Mouse (Mus musculus) lung, postnatal 0 days (tissue): ENCODE measurements at regions not wholly inside any gene's neighbourhood (a gene's known extent, or its start where the extent isn't known, plus 50 kb on each side); places are given as distances from the start of the nearest gene placed in this dataset.

Experiments used
- ATAC-seq: fragments of 200-750 bp; cut with Nextera tagmentation; 2 replicates; pipeline ENCODE4 v1.8.0; 2017; ENCODE audit warnings: moderate library complexity
- DNase-seq: peaks from one replicate; pipeline ENCODE4 v3.0.0-alpha.2; 2016; ENCODE audit warnings: low spot score
- H3K27ac ChIP-seq: fragments of 300-500 bp; sonication (generic); 2 replicates; pipeline ENCODE4 v1.5.1; 2014; ENCODE audit warnings: antibody characterized with exemption, mild to moderate bottlenecking, low read length, mixed read lengths
- H3K27me3 ChIP-seq: fragments of 300-500 bp; sonication (generic); replicated peaks from 2 replicates; pipeline ENCODE4 v1.6.1; 2014; ENCODE audit warnings: low read length, mixed read lengths; ENCODE audit not compliant: insufficient read depth
- H3K36me3 ChIP-seq: fragments of 300-500 bp; sonication (generic); 2 replicates; pipeline ENCODE4 v1.6.1; 2014; ENCODE audit warnings: low read length, mixed read lengths; ENCODE audit not compliant: insufficient read depth
- H3K4me1 ChIP-seq: fragments of 300-500 bp; sonication (generic); 2 replicates; pipeline ENCODE4 v1.6.1; 2014; ENCODE audit warnings: antibody characterized with exemption, low read depth, low read length, mixed read lengths; ENCODE audit not compliant: insufficient read depth
- H3K4me2 ChIP-seq: fragments of 300-500 bp; sonication (generic); replicated peaks from 2 replicates; pipeline ENCODE4 v1.6.1; 2014; ENCODE audit warnings: low read depth, mild to moderate bottlenecking, low read length, moderate library complexity, mixed read lengths
- H3K4me3 ChIP-seq: fragments of 300-500 bp; sonication (generic); 2 replicates; pipeline ENCODE4 v1.5.1; 2014; ENCODE audit warnings: low read depth, low read length
- H3K9ac ChIP-seq: fragments of 300-500 bp; sonication (generic); replicated peaks from 2 replicates; pipeline ENCODE4 v1.6.1; 2014; ENCODE audit warnings: low read depth, mild to moderate bottlenecking
- H3K9me3 ChIP-seq: fragments of 300-500 bp; sonication (generic); 2 replicates; pipeline ENCODE4 v1.6.1; 2016; ENCODE audit warnings: low read length, mixed read lengths
- CTCF ChIP-seq: IDR thresholded peaks from 2 replicates; pipeline ENCODE4 v1.5.1; 2016; ENCODE audit warnings: antibody characterized with exemption, mild to moderate bottlenecking
- EP300 ChIP-seq: IDR thresholded peaks from 2 replicates; pipeline ENCODE4 v1.6.1; 2016; ENCODE audit warnings: antibody characterized with exemption, mild to moderate bottlenecking, control low read depth
- WGBS: fragments of 180-500 bp; shearing (Covaris S2); extraction: QIAGEN DNeasy Blood & Tissue Kit; methylation state at CpG from one replicate; pipeline ENCODE4 v1.1.7; 2014; 5-methylcytosine and 5-hydroxymethylcytosine counted together

DNA sequence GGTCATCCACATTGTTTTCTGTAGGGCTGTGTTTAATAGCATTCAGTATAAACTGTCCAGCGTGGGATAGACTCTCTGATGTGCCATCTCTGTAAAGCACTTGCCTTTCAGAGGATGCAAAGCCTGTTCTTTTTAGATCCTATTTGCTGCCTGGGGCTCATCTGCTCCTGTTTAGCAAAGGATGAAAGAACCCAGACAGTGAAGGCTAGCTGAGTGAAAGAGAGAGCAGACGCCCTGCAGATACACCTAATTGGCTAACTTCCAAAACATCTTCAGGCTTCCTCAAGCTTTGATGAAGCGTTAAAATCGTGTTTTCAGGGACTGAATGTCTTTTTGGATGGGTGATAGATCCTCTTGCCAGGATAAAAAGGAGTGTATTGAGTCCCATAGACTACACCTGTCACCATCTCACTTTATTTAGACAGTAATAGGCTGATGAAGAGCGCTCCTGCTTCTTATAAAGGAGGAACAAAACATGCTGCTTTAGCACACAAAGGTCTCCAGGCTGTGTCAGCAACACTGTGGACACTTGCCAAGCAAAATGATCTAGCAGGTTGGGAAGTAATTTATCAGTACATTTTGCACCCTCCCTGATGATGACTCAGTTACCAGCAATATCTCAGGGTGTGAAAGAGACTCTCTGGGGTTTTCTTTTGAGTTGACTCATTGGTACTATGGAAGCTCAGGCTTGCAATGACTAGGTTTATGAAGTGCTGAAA is 4717.3 kb downstream of the 9330182O14Rik start:
- no peak for ATAC-seq
- 51% methylated on average over 5 of the region's 5 CpGs for WGBS
- Histone ChIP-seq H3K4me2 (no peak overlapping the region), H3K4me3 (no peak overlapping the region), H3K9me3 (no peaks in the 10 kb centered on the region), H3K27me3 (no peaks in the 10 kb centered on the region), H3K4me1 (no peaks in the 10 kb centered on the region), H3K9ac (no peak overlapping the region), H3K36me3 (no peaks in the 10 kb centered on the region), H3K27ac (no peak overlapping the region)
- no peak for DNase-seq
- no peak for TF ChIP-seq EP300
- no peak for TF ChIP-seq CTCF

DNA sequence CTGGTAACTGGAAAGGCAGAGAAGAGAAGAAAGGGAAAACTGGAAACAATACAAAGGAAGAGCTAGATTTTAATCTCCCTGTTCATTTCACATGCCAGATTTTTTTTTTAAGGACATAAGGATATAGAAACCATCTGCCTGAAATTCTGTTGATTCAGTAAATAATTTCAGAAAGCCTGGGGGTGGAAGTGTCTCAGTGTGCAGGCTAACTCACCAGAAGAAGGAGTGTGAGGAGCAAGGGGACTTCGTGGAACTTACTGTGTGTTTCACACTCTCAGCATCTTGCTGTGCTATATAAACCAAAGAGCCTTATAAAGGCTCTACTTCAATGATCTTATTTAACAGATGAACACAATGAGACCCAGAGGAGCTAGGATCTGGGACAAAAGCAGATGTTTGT is 4722.9 kb downstream of the 9330182O14Rik start:
- H3K27me3 ChIP-seq = no peaks in the 10 kb centered on the region
- H3K4me1 ChIP-seq = no peaks in the 10 kb centered on the region
- H3K27ac ChIP-seq = no peak overlapping the region
- no peaks in the 10 kb centered on the region for H3K9me3 ChIP-seq
- H3K36me3 ChIP-seq = no peaks in the 10 kb centered on the region
- no peak overlapping the region for H3K4me2 ChIP-seq
- WGBS = 34% methylated on average over 1 of the region's 1 CpGs
- no peak overlapping the region for H3K9ac ChIP-seq
- DNase-seq = no peak
- H3K4me3 ChIP-seq = no peak overlapping the region
- ATAC-seq = no peak
- TF ChIP-seq EP300 (no peak), CTCF (no peak)

DNA sequence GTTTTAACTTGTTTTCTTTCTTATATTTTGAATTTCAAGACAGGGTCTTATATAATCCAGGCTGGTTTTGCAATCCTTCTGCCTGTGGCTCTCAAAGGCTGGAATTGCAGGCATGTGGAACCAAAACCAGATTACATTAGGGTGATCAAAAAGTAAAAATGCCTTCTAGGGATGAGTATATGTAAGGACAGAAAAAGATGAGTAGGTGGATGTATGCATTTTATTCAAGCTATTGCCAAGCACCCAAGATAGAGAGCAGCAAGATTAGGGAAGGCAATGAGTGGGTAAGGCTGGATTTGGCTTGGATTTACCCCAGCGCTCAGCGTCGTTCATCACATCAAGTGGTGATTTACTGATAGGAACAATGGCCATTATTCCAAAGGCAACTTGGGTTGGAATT is 4725.2 kb downstream of the 9330182O14Rik start:
- 78% methylated on average over 3 of the region's 3 CpGs for WGBS
- Histone ChIP-seq H3K4me2 (no peak overlapping the region), H3K27me3 (no peaks in the 10 kb centered on the region), H3K9ac (no peak overlapping the region), H3K9me3 (no peaks in the 10 kb centered on the region), H3K27ac (no peak overlapping the region), H3K36me3 (no peaks in the 10 kb centered on the region), H3K4me3 (no peak overlapping the region), H3K4me1 (no peaks in the 10 kb centered on the region)
- DNase-seq (no peak), ATAC-seq (no peak)
- TF ChIP-seq EP300 (no peak), CTCF (no peak)

- Histone ChIP-seq H3K9me3 (no peaks in the 10 kb centered on the region), H3K4me3 (no peak overlapping the region), H3K9ac (no peak overlapping the region), H3K4me2 (no peak overlapping the region), H3K27ac (no peak overlapping the region), H3K36me3 (no peaks in the 10 kb centered on the region), H3K4me1 (no peaks in the 10 kb centered on the region), H3K27me3 (no peaks in the 10 kb centered on the region)
- DNase-seq = no peak
- ATAC-seq = no peak
- TF ChIP-seq EP300 = no peak
- no peak for TF ChIP-seq CTCF
- 79% methylated on average over 1 of the region's 1 CpGs for WGBS
Observed at GRCm38 (mm10) chr15:44860204-44860806, 4726.1 kb downstream of the 9330182O14Rik start.

GRCm38 (mm10) chr15:44868537-44868936 is 4734.4 kb downstream of the 9330182O14Rik start:
- Histone ChIP-seq H3K4me1 (no peaks in the 10 kb centered on the region), H3K4me2 (no peak overlapping the region), H3K27ac (no peak overlapping the region), H3K36me3 (no peaks in the 10 kb centered on the region), H3K27me3 (no peaks in the 10 kb centered on the region), H3K4me3 (no peak overlapping the region), H3K9me3 (no peaks in the 10 kb centered on the region), H3K9ac (no peak overlapping the region)
- 69% methylated on average over 3 of the region's 3 CpGs for WGBS
- no peak for DNase-seq
- ATAC-seq = no peak
- no peak for TF ChIP-seq CTCF
- TF ChIP-seq EP300 = no peak

DNA sequence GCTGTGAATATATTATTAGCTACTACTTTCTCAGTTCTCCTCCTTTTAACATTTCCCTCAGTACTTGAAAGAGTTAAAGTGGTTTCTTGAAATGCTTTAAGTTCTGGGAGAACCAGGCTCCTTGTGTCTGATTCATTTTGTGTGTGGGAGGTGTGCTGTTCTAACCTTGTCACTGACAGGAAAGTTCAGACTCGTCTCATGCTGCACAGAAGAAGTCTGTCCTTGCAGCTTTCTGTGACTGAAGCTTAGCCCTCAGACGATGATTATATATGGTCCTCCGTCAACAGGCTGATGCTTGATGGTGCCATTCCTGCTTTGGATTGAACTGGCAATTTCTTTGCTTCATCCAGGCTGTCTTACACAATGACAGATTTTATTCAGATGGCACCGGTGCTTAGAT is 4734.9 kb downstream of the 9330182O14Rik start:
- Histone ChIP-seq H3K36me3 (no peaks in the 10 kb centered on the region), H3K4me2 (no peak overlapping the region), H3K4me3 (no peak overlapping the region), H3K4me1 (no peaks in the 10 kb centered on the region), H3K9ac (no peak overlapping the region), H3K27me3 (no peaks in the 10 kb centered on the region), H3K9me3 (no peaks in the 10 kb centered on the region), H3K27ac (no peak overlapping the region)
- ATAC-seq (no peak), DNase-seq (no peak)
- WGBS = 54% methylated on average over 4 of the region's 4 CpGs
- no peak for TF ChIP-seq EP300
- no peak for TF ChIP-seq CTCF
